Mouse (Mus musculus) neural tube, embryonic 10.5 days (tissue): ENCODE data around the gene Gm5741.
"Not testable (repeated sequence)": the region's sequence is repeated elsewhere in the genome, so short reads cannot be mapped to it uniquely, and the experiment has no call there.

Experiments used
- DNase-seq: peaks from one replicate; pipeline ENCODE4 v3.0.0-alpha.2; 2017; ENCODE audit warnings: low spot score; ENCODE audit errors: extremely low spot score

The Gm5741 gene

DNA sequence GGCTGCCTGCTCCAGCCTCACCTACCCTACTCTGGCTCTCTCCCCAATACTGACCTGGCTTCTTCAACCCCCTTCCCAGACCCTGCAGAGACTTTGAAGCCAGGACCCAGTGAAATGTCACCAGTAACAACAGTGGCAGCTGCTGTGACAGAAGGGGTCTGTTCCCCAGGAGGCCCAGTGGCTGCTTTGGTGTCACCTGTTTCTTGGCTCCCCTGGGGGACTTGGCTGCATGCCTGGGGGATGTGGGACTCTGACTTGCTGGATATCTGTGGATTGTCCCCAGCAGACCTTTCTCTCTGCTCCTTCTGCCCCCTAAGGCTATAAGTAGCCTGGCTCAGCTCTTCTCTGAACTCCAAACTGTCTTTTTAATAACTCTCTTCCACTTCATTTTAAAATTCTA, at the start of gene Gm5741:
Gene Gm5741, minus strand, starts transcription at position 1 of the 400 bp plus-strand sequence.
- no peak for DNase-seq

- DNase-seq, result no peak
Measured at GRCm38 (mm10) chr8:85116984-85117383, 49.2 kb upstream of the Gm5741 start.

DNA sequence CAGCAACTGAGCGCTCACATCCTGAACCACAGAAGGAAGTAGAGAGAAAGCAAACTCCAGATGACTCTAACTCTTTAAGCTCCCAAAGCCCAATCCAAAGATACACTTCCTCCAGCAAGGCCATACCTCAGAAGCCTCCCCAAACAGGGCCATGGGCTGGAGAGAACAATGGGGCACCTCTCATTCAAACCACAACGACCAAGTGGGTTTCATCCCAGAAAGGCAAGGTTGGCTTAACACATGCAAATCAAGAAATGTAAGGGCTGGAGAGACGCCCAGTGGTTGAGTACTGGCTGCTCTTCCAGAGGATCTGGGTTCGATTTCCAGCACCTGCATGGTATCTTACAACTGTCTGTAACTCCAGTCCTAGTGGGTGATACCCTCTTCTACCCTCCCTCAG, 47.7 kb upstream of the Gm5741 start:
- DNase-seq, result no peak

DNA sequence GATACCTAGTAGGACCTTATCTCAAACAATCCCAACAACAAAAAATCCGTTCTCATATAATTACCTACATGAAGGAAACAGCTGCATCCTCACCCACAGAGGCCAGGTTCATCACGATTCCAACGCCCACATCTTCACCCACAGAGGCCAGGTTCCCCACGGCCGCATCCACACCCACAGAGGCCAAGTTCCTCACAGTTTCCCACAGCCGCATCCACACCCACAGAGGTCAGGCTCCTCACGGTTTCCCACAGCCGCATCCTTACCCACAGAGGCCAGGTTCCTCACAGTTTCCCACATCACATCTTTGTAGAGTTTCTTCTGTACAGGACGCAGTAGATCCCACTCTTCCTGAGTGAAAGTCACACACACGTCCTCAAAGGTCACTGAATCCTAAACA, 45.5 kb upstream of the Gm5741 start:
- DNase-seq, result no peak

- no peak for DNase-seq
Measured at GRCm38 (mm10) chr8:85100076-85100665, 32.4 kb upstream of the Gm5741 start.

GRCm38 (mm10) chr8:85096850-85097249, 29.1 kb upstream of the Gm5741 start:
- no peak for DNase-seq

- DNase-seq, result no peak
Measured at GRCm38 (mm10) chr8:85096196-85096595, 28.4 kb upstream of the Gm5741 start.

DNA sequence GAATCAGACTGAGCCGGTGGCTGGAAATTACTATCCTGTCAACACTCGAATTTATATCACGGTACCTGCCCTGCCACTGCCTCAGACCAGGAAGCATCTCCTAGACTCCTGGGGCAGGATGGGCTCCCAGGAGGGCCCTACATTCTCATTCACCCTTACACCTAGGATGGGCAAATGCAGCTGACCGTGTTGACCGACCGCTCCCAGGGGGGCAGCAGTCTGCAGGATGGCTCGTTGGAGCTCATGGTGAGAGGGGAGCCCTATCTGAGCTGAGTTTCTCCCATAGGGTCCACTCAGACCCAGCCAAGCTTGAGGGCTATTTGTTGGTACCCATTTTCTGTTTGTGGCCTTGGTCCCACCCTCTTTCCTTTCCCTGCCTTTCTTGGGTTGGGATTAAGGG, 27.8 kb upstream of the Gm5741 start:
- DNase-seq, result no peak

GRCm38 (mm10) chr8:85095051-85095450, 27.3 kb upstream of the Gm5741 start:
- DNase-seq, result no peak

- no peak for DNase-seq
Measured at GRCm38 (mm10) chr8:85091526-85092090, 23.8 kb upstream of the Gm5741 start.

DNA sequence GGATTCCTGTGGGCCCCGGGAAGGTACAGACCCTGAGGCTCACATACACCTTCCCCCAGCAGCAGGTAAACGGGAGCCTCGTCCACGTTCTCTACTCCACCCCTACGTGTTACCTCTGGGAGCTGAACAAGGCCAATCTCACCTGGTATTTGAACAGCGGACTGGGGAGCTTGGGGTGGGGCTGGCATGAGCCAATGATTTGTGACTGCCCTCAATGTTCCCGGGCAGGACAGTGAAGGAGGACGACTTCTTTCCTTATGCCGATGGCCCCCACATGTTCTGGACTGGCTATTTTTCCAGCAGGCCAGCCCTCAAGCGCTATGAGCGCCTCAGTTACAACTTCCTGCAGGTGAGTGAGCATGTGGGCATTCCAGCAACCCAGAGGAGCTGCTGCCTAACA, 23.1 kb upstream of the Gm5741 start:
- no peak for DNase-seq

DNA sequence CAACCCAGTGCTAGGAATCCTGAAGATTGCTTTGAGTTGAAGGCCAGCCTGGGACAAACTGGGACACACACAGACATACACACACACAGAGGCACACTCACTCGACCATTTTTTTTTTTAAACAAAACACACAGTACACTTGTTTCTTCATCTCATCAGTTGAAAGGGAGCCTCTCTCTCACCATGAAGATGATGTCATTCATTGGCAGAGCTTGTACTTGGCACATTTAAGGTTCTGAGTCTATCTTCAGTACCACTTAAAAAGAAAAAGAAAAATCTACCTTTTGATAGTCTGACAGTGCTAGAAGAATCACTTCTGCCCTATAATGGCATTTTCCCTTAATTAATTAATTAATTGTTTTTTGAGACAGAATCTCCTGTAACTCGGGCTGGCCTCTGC, 21.0 kb upstream of the Gm5741 start:
- no peak for DNase-seq

- DNase-seq, result no peak
Measured at GRCm38 (mm10) chr8:85086238-85086637, 18.5 kb upstream of the Gm5741 start.

GRCm38 (mm10) chr8:85084633-85085032, 16.9 kb upstream of the Gm5741 start:
- no peak for DNase-seq

DNA sequence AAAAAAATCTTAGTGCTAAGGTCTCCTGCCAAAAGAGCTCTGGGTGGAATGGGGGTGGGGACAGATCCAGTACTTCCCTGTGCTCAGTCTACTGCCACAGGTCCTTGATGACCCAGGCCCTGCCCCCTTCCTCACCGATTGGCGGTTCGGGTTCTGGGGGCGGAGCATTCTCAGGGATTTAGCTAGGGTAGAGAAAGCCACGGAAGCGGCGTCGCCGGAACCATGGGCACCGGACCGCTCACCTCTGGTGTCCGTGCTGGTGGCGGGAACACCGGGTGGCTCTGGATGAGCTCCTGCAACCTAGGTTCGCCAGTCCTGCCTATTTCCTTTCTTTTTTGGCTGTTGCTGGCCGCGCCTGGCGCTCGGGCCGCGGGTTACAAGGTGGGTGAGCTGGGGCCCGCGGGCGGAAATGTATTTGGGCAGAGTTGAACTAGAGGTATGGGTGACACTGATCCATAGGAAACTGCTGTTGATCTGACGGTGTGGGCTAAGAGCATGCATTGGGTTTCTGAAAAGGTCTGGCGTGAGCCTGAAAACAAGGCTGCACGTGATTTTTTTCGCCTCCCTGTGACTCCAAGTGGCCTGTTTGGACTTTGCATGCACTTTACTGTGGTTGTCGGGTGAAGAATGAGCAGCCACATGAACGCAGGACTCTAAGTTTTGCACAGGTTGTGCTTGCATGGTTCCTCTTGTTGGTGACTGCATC, 15.5 kb upstream of the Gm5741 start, which contains the start of gene Man2b1:
Gene Man2b1, plus strand, starts transcription at position 163 of the 706 bp plus-strand sequence.
- DNase-seq, result peak; percentile 66

GRCm38 (mm10) chr8:85082169-85082568, 14.4 kb upstream of the Gm5741 start:
- DNase-seq, result not testable (repeated sequence)

GRCm38 (mm10) chr8:85081216-85081555, 13.4 kb upstream of the Gm5741 start, which contains the start of gene Wdr83:
Gene Wdr83, minus strand, starts transcription at chr8:85081306.
- DNase-seq, result no peak

DNA sequence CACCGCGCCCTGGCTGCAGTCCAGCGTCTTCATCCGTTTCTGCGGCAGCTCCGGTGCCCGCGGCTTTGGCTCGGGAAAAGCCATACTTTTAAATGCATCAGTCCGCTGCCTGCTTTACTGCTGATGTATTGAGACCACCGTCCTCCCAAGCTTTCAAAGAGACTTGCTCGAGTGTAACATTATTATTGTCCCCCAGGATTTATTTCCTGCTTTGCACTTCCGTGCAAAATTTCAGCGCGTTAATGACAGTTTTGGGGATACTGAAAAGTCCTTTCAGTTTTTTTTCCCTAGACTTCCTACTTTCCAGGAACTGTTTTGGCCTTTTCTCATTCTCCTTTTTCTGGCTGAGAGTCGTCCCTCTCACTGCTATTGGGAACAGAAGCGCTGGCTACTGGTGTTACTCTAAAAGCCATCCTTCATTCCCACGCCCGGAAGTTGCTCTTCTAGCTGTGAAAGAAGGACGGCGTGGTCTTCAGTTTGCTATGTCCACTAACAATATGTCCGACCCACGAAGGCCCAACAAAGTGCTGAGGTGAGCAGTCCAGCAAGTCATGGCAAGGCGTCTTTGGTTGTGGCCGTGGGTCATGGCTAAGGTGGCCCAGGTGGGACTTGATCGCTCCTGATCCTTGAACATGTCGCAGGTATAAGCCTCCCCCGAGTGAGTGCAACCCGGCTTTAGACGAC, 12.9 kb upstream of the Gm5741 start, which contains the start of gene Wdr83os:
Gene Wdr83os, plus strand, starts transcription at position 209 of the 684 bp plus-strand sequence.
- DNase-seq, result peak; percentile 78

- DNase-seq, result no peak
Measured at GRCm38 (mm10) chr8:85080214-85080531, 12.4 kb upstream of the Gm5741 start.

DNA sequence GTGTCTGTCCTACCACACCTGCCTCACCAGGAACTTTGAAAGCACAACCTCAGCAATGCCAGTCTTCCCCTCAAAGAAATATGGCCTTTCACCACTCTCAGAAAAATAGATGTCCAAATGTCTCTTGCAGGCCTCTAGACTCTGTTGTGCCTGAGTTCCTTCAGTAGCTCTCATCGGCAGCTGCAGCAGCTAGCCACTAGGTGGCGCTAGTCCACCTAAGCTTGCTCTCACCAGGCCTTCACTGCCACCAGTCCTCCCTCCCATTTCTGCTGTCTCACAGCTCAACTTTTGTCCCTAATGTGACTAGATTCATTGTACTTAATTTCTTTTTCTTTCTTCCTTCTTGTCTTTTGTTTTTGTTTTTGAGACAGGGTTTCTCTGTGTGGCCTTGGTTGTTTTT, 9.2 kb upstream of the Gm5741 start:
- peak; percentile 76 for DNase-seq

DNA sequence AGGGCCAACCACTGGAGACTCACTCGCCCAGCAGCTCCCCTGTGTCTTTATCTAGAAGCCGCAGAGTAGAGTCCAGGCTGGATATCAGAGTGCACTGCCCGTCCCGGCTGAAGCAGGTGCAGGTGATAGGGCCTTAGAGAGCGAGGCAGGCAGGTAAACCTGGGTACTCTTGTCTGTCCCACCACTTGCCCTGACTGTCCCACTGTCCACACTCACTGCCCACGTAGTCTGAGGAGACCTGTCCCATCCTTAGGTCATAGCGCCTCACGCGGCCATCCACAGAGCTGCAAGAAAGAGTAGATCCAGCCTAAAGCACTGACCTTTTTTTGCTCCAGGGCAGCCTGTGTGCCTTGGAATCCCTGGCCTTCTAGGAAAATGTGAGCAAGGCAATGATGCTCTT, 8.2 kb upstream of the Gm5741 start:
- DNase-seq, result no peak

GRCm38 (mm10) chr8:85074617-85075016, 6.8 kb upstream of the Gm5741 start:
- DNase-seq, result no peak
